Mouse (Mus musculus) right cerebral cortex, adult 2 months (tissue): ENCODE measurements around the gene Igfbp6.

Experiments used
- DNase-seq, 2 experiments: peaks; one replicate each; pipeline ENCODE4 v3.0.0; 2021 to 2022; ENCODE audit warnings: low spot score in 2 of 2

The Igfbp6 gene

DNA sequence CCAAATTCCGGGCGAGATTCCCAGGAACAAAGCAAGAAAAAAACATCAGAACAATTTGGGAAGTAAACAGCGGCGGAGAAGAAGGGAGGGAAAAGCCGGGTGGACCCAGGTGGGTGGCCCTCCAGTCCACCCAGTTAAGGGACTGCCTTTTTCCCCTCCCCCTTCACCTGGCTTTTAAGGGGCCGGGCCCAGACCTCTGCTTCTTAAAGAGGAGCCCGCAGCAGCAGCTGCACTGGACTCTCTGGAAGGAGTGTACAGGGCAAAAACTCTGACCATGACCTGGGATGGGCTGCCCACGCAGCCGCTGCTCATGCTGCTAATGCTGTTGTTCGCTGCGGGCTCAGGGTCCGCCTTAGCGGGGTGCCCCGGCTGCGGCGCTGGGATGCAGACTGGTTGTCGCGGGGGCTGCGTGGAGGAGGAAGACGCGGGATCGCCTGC, at the start of gene Igfbp6:
Gene Igfbp6 (plus strand): TSS at position 89 of the 438 bp plus-strand sequence.
- peak in 1 of 2 experiments; percentile 25 for DNase-seq

GRCm38 (mm10) chr15:102094988-102095387, 49.2 kb upstream of the Igfbp6 start:
- no peak for DNase-seq

DNA sequence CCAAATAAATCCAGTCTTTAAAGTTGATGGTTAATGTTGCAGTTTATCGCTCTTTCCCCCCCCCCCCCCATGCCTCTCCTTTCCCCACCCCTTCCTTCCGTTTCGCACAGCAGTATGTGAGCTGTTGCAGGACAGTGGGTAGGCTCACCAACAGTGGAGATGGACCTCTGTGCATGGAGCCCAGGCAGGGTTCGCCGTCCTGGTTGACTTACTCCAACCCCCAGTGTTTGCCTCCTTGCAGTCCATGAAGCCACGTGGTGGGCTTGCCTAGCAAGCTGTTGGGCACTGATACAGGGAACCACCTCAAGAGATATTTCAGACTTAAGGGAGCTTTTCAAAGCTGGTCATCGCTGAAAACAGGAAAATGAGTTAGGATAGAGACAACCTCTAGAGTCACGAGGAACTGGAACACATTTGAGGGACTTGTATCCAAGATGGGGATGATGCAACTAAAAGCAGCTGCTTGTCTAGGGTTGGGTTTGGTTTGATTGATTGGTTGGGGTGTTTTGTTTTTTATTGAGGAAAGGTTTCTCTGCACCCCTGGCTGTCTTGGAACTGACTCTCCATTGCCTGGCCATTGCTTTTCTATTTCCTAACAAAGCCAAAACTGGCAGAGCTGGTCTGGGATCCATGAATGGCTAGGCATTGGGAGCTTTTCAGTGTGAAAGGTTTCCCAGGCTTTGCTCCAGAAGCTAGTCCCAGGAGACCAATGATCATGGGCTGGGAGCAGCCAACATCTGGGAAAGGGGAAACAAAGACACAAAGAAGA, 46.8 kb upstream of the Igfbp6 start:
- DNase-seq, result peak in 1 of 2 experiments; percentile 3

- DNase-seq, result peak in 1 of 2 experiments; percentile 2
These were observed 46.1 kb upstream of the Igfbp6 start for GRCm38 (mm10) chr15:102097991-102098555.

- DNase-seq, result peak in 1 of 2 experiments; percentile 14
These were observed 44.9 kb upstream of the Igfbp6 start for GRCm38 (mm10) chr15:102099260-102099659.

- no peak for DNase-seq
These were observed 44.4 kb upstream of the Igfbp6 start for GRCm38 (mm10) chr15:102099771-102100160.

- peak; percentile 74 to 75 for DNase-seq
These were observed 43.8 kb upstream of the Igfbp6 start, which contains the start of gene Tns2 for GRCm38 (mm10) chr15:102100161-102100981. Gene Tns2, plus strand, starts transcription at chr15:102100413.

- DNase-seq, result peak in 1 of 2 experiments; percentile 32
These were observed 43.0 kb upstream of the Igfbp6 start for GRCm38 (mm10) chr15:102100996-102101671.

- peak in 1 of 2 experiments; percentile 11 for DNase-seq
These were observed 42.3 kb upstream of the Igfbp6 start for GRCm38 (mm10) chr15:102101672-102102541.

DNA sequence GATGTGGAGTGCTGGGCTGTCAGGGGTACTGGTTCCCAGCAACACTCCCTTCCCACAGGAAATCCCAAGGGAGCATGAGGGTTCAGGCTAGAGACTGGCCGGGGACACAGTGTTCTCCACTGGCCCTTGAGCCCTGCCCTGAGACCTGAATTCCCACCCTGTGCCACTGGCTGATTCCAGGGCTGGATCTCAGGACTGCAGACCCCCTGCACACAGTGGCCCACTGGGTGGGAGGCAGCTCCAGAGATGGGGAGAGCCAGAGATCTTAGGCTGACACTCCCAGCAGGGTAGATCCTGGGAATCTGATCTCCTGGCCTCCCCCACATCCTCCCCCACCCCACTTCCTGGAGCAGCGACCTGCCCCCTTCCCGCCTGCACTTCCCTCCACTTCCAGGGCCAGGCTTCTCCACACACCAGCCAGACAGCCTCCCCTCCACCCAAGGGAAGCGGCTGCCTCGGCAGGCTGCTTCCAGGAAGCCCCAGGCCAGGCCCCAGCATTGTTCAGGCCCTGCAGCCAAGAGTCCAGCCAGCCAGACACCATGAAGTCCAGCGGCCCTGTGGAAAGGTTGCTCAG, 41.5 kb upstream of the Igfbp6 start:
- no peak for DNase-seq

GRCm38 (mm10) chr15:102103371-102103946, 40.7 kb upstream of the Igfbp6 start:
- no peak for DNase-seq

- DNase-seq, result no peak
These were observed 40.1 kb upstream of the Igfbp6 start for GRCm38 (mm10) chr15:102103947-102104555.

GRCm38 (mm10) chr15:102105360-102105759, 38.8 kb upstream of the Igfbp6 start:
- DNase-seq, result no peak

- no peak for DNase-seq
These were observed 38.1 kb upstream of the Igfbp6 start for GRCm38 (mm10) chr15:102105764-102106730.

DNA sequence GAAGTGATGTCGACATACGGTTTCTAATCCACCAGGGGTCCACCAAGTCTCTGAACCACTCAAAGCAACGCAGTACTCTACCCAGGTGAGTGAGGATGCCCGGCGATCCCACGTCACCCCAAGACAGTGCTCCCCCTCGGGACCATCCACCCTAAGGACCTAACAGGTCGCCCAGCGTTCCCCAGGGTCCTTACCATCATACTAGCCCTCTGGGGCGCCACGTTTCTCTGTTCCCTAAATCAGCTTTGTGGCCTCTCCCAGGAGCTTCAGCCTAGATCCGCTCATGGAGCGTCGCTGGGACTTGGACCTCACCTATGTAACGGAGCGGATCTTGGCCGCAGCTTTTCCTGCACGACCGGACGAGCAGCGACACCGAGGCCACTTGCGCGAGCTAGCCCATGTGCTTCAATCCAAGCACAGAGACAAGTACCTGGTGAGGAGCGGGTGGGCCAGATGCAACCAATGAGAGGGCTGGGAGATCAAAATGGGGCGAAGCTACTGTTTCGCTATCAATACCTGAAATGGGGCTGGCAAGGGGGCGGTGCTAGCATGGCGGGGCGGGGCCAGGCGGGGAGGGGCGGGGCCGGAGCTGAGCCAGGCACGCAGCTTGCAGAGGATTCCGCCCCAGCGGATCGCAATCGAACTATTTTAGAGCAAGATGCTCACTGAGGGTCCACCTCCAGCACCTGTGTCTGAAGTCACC, 37.3 kb upstream of the Igfbp6 start:
- DNase-seq, result no peak

GRCm38 (mm10) chr15:102107689-102108573, 36.2 kb upstream of the Igfbp6 start:
- DNase-seq, result peak; percentile 83 to 85
